ENCODE assay signal across 8 mouse cellular contexts in genomic region chr13:73512776-73513673, GRCm38 (mm10). TPM values are rescaled to one million over a fixed set of nuclear protein-coding genes. Genes with fewer than 3 reads are reported as not detected.
DNase-seq lines count a peak whose midpoint lies in the region; ATAC-seq and TF ChIP-seq lines count a peak whose summit lies in the region.

No protein-coding gene starts in this region.

- peaks cover 78% of the 10 kb centered on the region for H3K36me3 ChIP-seq in intestine, embryonic 14.5 days (ENCODE audit: control insufficient read depth, insufficient read depth, low read length)

- DNase-seq in adipocyte (ENCODE audit: low spot score), result peak; percentile 78
- DNase-seq in cerebellum, adult 9-11 months, result peak; percentile 63
- peak; percentile 40 to 82 for DNase-seq in frontal cortex, postnatal 14 days (ENCODE audit: low spot score in 2 of 2)
- peak; percentile 92 for DNase-seq in intestine, embryonic 14.5 days (ENCODE audit: low spot score)
- DNase-seq in left cerebral cortex, adult 2 months (ENCODE audit: extremely low spot score in 1 of 2, low spot score in 2 of 2), result peak; percentile 77 to 80
- DNase-seq in mesoderm, embryonic 11.5 days (ENCODE audit: low read depth, low spot score), result peak; percentile 81
- DNase-seq in right cerebral cortex, postnatal 14 days, result peak; percentile 73
- DNase-seq in yolk sac, embryonic 10.5 days (ENCODE audit: low spot score), result peak; percentile 59

- TF ChIP-seq CTCF in left cerebral cortex, adult 2 months (IDR thresholded peaks at IDR 0.05), result peak; percentile 96

- no peak overlapping the region for H3K27ac ChIP-seq in intestine, embryonic 14.5 days (ENCODE audit: low read depth)
- H3K27ac ChIP-seq in left cerebral cortex, adult 2 months, result no peak overlapping the region

- no peaks in the 10 kb centered on the region for H3K4me1 ChIP-seq in intestine, embryonic 14.5 days (replicated peaks; ENCODE audit: control insufficient read depth, insufficient read depth, low read length)

- H3K4me3 ChIP-seq in intestine, embryonic 14.5 days (ENCODE audit: low read depth, low read length), result no peak overlapping the region
- no peak overlapping the region for H3K4me3 ChIP-seq in left cerebral cortex, adult 2 months

- 57% methylated on average over 13 of the region's 13 CpGs for WGBS in intestine, embryonic 14.5 days

- intact Hi-C loops in left cerebral cortex, adult 2 months (cut with DNase I), result loop anchor here (2.0 to 5.0 kb wide), 4 partner anchors 114 to 204 kb away; partner anchors contain the start of gene Tert

- no peaks in the 10 kb centered on the region for H3K27me3 ChIP-seq in intestine, embryonic 14.5 days (replicated peaks; ENCODE audit: control insufficient read depth, insufficient read depth, low read length)

- peak; percentile 64 for ATAC-seq in intestine, embryonic 14.5 days (replicated peaks; ENCODE audit: low FRiP score, low TSS enrichment, low read depth)

- no peak overlapping the region for H3K4me2 ChIP-seq in intestine, embryonic 14.5 days (ENCODE audit: low read length)

- no peaks in the 10 kb centered on the region for H3K9me3 ChIP-seq in intestine, embryonic 14.5 days (ENCODE audit: control insufficient read depth, low read length)

- no peak overlapping the region for H3K9ac ChIP-seq in intestine, embryonic 14.5 days (ENCODE audit: low read length)

RNA-seq across cellular contexts. Expression of gene Slc6a3, which starts 23.5 kb away (rescaled TPM):
- polyA plus RNA-seq in intestine, embryonic 14.5 days (2014; fragmentation: Nextera tagmentation; extraction: Ambion mirVana), result 0.09 TPM in 1 of 2 replicates, not detected in the other
- total RNA-seq in left cerebral cortex, adult 2 months (2021), result under 1 TPM in 1 of 2 experiments, not detected in 1; 0.12 TPM

RNA-seq across cellular contexts. Expression of gene Lpcat1, which starts 46.0 kb away (rescaled TPM):
- 30.6 and 34.0 TPM in 2 replicates for polyA plus RNA-seq in intestine, embryonic 14.5 days (2014; fragmentation: Nextera tagmentation; extraction: Ambion mirVana)
- total RNA-seq in left cerebral cortex, adult 2 months (2021), result 10 to 100 TPM; 40.8 to 47.2 TPM
